Mouse (Mus musculus): ENCODE data around the gene Ctdnep1.

Gene Ctdnep1

DNA sequence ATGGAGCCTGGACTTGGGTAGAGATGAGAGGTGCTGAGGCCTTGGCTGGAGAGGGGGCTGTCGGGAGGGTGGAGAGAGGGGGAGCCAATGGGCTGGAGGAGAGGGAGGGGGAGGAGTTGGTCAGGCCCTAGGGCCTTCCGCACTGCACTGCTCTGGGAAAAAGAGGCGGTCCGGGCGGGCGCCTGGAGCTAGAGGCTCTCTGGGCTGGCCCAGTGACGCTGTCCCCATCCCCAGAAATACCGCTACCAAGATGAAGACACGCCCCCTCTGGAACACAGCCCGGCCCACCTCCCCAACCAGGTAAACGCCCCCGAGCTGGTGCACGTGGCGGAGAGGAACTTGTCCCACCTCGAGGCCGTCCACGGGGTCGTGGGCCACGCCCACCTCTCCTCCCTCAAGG, 45.7 kb downstream of the Ctdnep1 start:
- in situ Hi-C loops (cut with MboI, MseI) = no loop called here

- in situ Hi-C loops (cut with MboI, MseI) = no loop called here
Observed at GRCm38 (mm10) chr11:70027397-70027796, 46.4 kb downstream of the Ctdnep1 start.

DNA sequence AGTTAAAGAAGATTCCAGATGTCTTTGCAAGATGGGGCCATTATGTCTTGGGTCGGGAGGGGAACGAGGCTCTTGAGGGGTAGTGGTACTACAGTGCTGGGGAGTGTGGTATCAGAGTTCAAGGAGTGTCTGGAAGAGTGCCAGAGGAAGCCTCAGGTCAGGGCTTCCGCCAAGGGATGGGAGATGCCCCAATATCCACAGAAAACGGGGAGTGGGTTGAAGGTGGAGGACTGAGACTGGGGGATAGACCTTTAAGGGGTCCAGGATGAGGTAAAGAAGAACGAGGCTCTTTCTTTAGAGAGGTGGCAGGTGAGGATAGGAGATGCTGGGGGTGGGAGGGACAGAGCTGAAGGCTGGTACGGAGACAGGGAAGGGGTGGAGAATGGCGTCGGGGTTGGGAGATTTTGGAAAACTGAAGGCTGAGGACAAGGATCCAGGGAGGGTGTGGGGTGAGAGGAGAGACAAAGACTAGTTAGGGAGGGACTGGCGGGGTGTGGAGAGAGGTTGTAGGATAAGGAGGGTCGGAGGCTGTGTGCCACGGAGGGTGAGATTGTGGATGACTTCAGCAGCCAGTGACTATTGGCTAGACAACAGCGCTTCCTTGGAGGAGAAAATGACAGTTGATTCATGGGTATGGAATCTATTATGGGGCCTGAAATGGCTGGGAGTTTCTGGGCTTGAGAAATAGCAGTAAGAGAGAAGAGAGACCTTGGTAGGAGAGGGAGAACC, 47.6 kb downstream of the Ctdnep1 start:
- in situ Hi-C loops (cut with MboI, MseI) = no loop called here

- in situ Hi-C loops (cut with MboI, MseI) = no loop called here
Observed at GRCm38 (mm10) chr11:70029130-70029801, 48.3 kb downstream of the Ctdnep1 start.

GRCm38 (mm10) chr11:70029829-70030550, 49.0 kb downstream of the Ctdnep1 start:
- in situ Hi-C loops (cut with MboI, MseI) = no loop called here

- in situ Hi-C loops (cut with MboI, MseI) = no loop called here
Observed at GRCm38 (mm10) chr11:70030651-70031320, 49.8 kb downstream of the Ctdnep1 start.

DNA sequence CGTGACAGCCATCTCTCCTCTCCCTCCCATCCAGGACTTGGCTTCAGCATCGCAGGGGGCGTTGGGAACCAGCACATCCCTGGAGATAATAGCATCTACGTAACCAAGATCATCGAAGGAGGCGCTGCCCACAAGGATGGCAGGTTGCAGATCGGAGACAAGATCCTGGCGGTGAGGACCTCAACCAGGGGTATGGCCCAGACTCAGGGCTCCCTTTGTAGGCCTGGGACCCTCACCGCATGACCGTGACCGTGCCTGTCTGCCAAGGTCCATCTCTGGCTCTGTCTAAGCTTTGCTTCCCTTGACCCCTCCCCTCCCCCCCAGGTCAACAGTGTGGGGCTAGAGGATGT, 50.3 kb downstream of the Ctdnep1 start:
- in situ Hi-C loops (cut with MboI, MseI) = no loop called here

GRCm38 (mm10) chr11:70038174-70038573, 57.2 kb downstream of the Ctdnep1 start:
- in situ Hi-C loops (cut with MboI, MseI) = no loop called here

- in situ Hi-C loops (cut with MboI, MseI) = no loop called here
Observed at GRCm38 (mm10) chr11:70039631-70040030, 58.7 kb downstream of the Ctdnep1 start.

- in situ Hi-C loops (cut with MboI, MseI) = no loop called here
Observed at GRCm38 (mm10) chr11:70040184-70040583, 59.2 kb downstream of the Ctdnep1 start.

Measured in T-helper 2 cell (primary cell).